Mouse (Mus musculus) gastrocnemius, adult 18-20 months (tissue): ENCODE measurements around the gene Myom1. TPM values are rescaled to one million over a fixed set of nuclear protein-coding genes. Genes with fewer than 3 reads are reported as not detected.

ENCODE experiments used
- DNase-seq: peaks from one replicate; pipeline ENCODE4 v3.0.0; 2021; ENCODE audit warnings: low spot score
- total RNA-seq, 2 experiments: library from RNA; stranded (reverse); gene quantifications; 2 replicates each; pipeline ENCODE4 v1.2.3; 2021

Gene Myom1
- total RNA-seq, 2 experiments from 2014 or later, result 1,275 to 1,360 TPM

DNA sequence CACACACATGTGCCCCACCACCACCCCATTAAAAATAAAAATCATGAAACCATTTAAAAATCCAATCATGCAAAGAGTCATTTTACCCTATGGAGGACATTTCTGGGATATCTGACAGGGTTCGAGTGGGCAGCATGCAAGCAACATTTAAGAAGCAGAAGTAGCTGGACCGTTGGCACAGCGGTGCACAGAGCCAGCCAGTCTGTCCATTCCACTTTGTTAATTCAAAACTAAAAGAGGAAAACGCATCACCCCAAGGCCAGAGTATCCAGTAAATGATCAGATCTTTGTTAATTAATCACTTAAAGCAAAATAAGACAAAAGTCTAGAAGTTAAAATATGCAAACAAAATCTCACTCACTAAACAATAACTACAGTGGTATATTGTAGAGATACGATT, 133.4 kb downstream of the Myom1 start:
- DNase-seq, result no peak

DNA sequence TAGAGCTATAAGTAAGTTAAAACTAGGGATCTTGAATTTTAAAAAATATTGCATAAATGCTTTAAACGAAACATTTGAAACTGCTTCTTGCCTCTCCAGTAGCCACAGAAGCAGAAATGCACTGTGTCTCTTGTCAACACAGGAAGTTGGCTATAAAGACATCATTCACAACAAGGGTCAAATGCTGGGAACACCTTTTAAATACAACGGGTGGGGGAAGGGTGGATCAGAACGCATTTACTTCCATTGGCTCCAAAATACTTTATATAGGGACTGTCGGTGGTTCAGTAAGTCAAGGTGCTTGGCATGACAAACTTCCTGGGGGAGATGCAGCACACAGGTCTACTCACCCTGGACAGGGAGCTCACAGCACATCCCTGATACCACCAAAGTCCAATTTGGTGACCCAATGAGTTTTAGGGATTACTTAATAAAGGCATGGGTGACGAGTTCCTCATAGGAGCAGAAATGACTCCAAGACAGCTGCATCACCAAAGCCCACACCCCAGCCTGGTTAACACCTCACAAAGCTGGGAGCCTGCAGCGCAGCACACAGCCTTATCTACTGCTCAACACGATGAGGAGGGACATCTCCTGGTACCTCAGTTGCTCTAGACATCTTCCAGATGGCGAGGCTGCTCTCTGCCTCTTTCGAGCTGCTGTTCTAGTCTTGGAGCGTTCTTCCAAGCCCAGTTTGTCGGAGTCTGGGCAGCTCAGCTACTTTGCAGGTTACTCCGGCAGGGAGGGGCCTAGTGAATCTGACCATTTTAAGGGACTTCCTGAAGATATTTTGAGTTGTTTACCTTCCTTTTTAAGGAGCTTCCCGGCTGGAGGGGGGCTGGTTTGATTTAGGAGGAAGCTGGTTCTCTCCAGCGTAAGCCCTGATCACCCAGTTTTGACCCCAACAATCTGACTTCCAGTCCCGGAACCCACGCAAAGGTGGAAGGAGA, 134.2 kb downstream of the Myom1 start:
- DNase-seq, result no peak

DNA sequence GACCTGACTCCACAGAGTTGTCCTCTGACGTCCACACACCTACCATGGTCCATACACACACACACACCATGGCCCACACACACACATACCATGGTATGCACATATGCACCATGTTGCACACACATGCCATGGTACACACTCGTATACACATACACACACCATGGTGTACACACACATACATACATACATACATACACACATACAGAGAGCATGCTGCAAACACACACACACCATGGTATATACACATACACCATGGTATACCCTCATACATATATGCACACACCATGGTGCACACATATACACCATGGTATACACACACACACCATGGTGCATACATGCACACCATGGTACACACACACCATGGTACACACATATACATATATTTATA, 134.9 kb downstream of the Myom1 start:
- no peak for DNase-seq

DNA sequence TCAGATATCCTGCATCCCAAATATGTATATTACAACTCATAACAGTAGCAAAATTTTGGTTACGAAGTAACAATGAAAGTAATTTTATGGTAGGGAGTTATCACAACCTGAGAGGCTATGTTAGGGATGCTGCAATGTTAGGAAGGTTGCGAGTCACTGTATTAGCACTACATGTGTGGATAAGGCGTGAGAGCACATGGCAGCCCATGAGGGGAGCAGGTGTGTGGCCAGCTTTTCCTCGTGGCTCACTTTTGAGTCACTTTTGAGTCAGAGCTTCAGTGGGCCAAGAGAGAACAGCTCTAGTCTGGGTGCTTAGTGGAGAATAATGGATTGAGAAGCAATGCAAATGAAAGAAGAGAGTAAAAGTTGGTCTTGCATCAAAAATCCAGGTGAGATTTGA, 139.6 kb downstream of the Myom1 start:
- no peak for DNase-seq

DNA sequence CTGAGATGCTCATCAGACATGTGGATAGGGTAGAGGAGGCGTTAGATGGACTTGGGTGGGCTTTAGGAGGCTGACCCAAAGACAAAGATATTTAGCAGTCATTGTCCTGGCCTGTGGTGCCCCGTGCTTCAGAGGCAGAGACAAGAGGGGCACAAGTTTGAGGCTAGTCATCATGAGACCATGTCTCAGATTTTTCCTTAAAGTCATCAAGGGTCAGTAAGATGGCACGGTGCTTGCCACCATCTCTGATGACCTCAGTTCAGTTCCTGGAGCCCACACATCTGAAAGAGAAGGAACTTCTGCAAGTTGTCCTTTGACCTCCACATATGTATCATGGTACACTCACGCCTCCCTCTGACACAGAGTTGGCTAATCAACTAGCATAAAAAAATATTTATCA, 140.7 kb downstream of the Myom1 start:
- no peak for DNase-seq

DNA sequence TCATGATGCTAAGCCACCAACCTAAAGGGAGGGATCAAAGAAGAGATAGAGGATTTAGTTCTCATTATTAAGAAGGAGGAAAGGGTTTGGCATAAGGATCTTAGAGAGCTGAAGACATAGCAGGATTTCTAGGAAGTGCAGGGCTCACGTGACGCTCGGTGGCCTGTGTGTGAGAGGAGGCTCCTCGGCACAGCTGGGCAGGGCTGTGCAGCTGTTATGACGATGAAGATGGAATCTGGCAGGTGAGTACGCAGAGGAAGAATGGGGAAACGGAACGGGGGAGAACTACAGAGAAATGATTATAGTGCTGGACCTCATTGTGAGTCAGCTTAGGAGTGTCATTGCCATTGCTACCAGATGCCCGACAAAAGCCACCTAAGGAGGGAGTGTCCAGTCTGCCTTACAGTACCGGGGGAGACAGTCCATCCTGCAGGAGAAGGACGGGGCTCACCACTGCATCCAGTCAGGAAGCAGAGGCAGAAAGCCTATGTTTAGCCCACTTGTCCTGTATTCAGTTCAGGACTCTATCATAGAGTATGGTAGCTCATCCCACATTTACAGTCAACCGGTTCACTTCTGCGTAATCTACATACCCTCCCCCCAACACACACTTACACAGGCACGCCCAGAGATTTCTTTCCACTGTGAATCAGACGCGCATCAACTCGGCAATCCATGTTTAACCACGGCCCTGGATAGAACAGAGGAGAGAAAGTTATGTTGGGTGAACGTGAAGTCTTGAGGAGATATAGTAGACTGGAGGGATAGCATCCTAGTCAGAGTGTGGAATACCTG, 142.1 kb downstream of the Myom1 start:
- no peak for DNase-seq

DNA sequence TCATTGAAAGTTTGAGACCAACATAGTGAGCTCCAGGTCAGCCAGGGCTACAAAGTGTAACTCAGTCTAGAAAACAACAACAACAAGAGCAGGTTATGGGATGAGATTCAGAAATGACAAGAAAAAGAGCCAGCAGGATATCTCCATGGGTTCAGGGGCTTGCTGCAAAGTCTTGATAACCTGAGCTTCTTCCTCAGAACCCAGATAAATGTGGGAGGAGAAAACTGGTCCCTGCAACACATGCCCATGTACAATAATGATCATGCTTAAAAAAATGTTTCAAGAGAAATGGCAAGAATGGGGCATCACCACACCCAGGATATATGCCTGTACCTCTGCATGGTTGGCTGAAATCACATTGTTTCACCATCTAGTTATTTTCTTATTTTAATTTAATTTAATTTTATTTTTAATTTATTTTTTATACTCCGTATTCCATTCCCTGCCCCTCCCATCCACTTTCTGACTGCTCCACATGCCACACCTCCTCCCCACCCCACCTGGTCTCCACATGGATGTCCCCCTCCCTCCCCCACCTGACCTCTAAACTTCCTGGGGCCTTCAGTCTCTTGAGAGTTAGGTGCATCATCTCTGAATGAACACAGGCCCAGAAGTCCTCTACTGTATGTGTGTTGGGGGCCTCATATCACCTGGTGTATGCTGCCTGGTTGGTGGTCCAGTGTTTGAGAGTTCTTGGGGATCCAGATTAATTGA, 143.0 kb downstream of the Myom1 start:
- no peak for DNase-seq

DNA sequence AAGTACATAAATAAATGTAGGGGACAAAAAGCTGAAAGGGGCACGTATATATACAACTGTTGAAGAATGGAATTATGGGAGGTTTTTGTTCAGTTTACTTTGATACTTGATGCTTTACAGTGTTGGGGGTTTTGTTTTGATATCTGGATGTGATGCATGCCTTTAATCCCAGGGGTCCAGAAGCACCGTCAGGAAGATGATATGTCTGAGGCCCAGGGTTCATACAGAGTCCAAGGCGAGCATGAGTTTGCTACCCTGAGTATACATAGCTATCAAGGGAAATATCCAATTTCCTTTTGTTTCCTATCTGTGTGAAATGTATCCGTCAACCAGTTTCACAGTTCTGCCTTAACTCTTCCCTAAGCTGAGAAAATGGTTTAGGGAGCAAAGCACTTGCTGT, 150.9 kb downstream of the Myom1 start:
- DNase-seq, result no peak

DNA sequence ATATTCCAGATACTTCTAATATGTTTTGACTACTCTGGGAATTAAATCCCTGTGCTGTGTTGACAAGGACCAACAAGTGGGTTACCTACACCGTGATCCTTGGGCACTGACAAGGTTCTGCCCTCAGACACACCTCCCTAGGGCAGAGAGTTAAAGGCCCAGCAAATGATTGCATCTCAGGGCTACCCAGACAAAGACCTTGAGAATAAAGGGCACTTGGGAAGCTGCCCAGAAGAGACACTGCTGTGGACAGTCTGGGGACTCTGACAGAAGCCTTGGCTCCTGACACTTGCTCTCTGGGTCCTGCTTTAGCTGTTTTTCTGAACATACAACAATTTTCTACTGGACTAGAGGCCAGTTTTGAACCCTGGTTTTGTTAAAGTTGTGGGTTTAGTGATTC, 152.8 kb downstream of the Myom1 start:
- DNase-seq, result no peak

DNA sequence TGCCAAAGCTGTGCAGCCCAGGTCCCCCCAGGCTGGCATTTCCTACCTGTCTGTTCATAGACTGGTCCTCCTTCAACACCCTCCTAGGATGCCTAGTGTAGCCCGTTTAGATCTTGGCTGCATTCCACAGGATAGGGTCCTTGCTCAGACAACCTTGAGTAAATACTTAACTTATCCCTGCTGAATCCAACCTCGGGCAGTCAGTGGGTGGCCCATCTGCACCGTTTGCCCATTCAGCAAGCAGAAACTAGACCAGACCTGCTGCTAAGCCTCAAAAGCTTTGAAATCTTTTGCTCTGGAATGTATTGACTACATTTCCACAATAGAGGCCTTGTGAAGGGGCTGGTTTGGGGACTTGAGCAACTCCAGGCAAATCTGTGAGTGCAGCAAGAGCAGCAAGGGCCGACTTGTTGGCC, 156.7 kb downstream of the Myom1 start:
- DNase-seq, result no peak

DNA sequence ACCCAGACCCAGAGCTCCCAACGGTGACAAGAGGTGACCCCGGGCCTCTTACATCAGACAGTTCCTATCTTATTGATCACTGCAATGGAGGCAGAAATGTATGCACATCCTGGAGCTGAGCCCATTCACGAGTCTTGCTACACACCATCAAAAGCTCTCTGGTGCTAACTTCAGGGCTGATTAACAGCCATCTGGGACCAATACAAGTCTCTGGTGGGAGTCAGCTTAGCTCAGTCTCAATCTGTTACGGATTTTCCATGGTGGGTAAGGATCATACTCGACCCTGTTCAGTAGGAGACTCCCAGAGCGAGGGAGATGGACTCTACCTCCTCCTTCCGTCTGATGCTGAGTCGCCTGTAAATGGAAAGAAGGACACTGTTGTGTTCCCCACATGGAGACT, 157.3 kb downstream of the Myom1 start:
- no peak for DNase-seq

DNA sequence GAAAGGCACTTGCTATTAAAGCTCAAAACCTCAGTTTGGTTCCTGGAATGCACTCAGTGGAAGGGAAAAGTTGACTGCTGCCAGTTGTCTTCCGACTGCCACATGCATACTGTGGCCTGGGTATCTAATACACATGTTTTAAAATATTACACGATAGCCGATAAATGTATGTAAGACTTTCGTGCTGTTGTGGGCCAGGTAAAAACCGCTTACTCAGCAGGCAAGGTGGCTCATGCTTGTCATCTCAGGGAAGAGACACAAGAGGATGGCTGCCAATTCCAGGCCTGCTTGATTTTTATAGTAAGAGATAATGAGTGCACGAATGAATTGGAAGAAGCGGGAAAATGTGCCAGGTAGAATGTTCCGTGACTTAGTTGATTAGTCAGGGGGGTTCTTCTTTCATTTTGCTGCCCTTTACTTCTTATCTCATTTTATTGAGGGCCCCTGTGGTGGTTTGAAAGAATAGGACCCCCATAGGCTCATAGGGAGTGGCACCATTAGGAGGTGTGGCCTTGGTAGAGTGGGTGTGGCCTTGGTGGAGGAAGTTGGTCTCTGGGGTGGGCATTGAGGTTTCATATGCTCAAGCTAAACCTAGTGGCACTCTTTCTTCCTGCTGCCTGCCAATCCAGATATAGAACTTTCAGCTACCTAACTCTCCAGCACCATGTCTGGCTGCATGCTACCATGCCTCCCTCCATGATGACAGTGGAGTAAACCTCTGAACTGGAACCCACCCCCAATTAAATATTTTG, 158.0 kb downstream of the Myom1 start:
- DNase-seq, result no peak

DNA sequence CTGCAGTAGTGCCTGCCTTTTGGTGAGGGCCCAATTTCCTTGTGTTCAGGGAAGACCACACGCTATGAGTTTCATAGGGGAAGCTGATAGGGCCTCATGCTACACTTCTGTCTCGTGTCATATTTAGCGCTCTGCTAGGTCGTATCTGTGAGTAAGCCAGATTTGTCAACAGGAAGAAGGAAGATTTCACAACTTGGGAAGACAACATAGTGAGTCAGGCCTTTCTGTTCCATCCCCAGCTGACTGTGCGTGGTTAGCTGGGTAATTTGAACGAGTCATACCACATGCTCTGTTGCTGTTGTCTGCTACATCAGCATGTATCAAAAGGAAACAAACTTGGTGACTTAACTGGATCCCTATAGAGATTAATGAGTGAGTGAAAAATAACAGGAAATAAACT, 162.6 kb downstream of the Myom1 start:
- peak; percentile 37 for DNase-seq

DNA sequence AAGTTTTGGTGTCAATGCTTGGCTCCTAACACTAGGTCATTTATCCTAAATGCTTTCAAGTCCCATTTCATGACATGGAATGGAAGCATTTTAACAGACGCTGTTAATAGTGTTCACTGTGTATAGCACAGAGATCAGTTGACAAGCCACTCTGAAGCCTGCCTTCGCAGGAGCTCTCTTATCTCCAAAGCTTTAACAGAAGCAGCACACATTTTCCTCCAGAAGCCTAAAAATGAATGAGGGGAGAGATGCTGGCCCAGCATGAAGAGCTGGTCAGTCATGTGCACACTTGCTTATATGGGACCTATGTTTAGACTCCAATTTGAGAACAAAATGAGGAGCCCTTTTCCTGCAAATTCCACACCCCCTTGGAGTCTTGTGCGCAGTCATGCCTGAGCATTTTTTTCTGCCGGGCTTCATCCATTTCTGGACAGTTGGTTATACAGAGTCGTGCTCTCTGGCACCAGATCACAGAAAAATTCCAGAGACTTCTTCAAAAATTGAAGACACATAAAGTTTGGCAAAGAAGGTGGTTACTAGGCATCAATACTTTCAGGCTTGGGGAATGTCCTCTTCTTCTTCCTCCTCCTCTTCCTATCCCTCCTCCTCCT, 165.9 kb downstream of the Myom1 start:
- no peak for DNase-seq

DNA sequence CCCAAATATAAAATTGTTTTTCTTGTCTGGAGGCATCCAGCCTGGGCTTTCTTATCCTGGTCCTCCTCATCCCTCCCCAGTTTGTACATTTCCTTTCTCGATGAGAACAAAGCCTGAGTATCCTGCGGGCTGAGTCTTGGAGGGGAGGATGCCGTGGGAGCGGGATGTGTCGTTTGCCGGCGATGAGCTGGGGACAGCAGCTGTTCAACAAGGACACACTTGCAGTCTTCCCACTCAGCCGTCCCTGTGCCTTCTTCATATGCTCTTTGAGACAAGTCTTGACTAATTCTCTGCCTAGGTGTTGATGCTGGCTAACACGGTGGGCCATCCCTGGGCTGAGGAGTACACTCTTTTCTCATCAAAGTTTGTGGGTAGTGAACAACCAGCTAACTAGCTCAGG, 166.4 kb downstream of the Myom1 start:
- DNase-seq, result no peak

DNA sequence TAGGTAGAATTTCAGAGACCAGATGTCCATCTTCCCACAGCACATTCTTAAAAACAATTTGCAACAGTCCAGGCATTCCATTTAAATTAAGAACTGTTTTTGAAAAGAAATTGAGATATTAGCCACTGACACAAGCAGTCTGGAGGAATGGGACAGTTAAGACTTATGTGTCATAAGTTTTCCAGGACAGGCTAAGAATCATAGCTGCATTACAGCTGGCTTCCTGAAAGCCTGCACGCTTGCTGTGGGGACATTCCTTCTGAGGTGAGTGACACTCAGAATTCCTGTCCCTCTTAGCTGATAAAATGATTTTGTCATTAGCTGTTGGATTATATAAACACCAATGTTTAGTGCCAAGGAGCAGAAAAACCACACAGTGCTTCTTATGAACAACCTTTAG, 167.2 kb downstream of the Myom1 start:
- no peak for DNase-seq

DNA sequence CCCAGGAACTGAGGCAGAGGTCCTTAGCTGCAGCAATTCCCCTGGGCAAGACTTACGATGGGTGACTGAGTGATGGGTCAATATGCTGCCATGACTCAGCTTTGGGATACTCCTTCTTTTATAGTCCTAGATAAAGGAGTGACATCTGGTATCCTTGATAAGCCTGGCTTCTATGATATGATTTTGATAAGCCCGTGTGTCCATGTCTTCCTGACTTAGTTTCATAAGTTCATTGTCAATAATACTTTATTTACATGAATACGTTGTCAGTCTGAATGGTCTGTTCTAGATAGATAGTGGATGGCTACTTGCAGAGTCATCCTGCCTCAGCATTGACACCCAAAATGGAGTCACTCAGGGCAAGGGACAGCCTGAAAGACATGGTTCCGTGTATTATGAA, 168.7 kb downstream of the Myom1 start:
- DNase-seq, result no peak
